Mouse (Mus musculus) hindbrain, embryonic 12.5 days (tissue): ENCODE measurements around the gene 3110082I17Rik. TPM values are rescaled to one million over a fixed set of nuclear protein-coding genes. Genes with fewer than 3 reads are reported as not detected.

ENCODE experiments used
- ATAC-seq: fragments of 200-750 bp; cut with Nextera tagmentation; 2 replicates; pipeline ENCODE4 v1.8.0; 2017; ENCODE audit warnings: moderate TSS enrichment; ENCODE audit not compliant: low FRiP score
- H3K27ac ChIP-seq: fragments of 300-500 bp; sonication (generic); 2 replicates; pipeline ENCODE4 v1.5.1; 2016; ENCODE audit warnings: mild to moderate bottlenecking
- H3K27me3 ChIP-seq: fragments of 300-500 bp; sonication (generic); 2 replicates; pipeline ENCODE4 v1.6.1; 2016; ENCODE audit warnings: mild to moderate bottlenecking
- H3K36me3 ChIP-seq: fragments of 300-500 bp; sonication (generic); 2 replicates; pipeline ENCODE4 v1.6.1; 2016; ENCODE audit warnings: mild to moderate bottlenecking
- H3K4me1 ChIP-seq: fragments of 300-500 bp; sonication (generic); 2 replicates; pipeline ENCODE4 v1.6.1; 2016
- H3K4me2 ChIP-seq: fragments of 300-500 bp; sonication (generic); replicated peaks from 2 replicates; pipeline ENCODE4 v1.6.1; 2016; ENCODE audit warnings: mild to moderate bottlenecking
- H3K4me3 ChIP-seq: fragments of 300-500 bp; sonication (generic); 2 replicates; pipeline ENCODE4 v1.5.1; 2016; ENCODE audit warnings: mild to moderate bottlenecking
- H3K9ac ChIP-seq: fragments of 300-500 bp; sonication (generic); 2 replicates; pipeline ENCODE4 v1.6.1; 2016; ENCODE audit warnings: mild to moderate bottlenecking, moderate library complexity
- H3K9me3 ChIP-seq: fragments of 300-500 bp; sonication (generic); replicated peaks from 2 replicates; pipeline ENCODE4 v1.6.1; 2016; ENCODE audit warnings: mild to moderate bottlenecking
- WGBS: fragments of 180-500 bp; shearing (Covaris S2); methylation state at CpG from one replicate; pipeline ENCODE4 v1.1.7; 2016; 5-methylcytosine and 5-hydroxymethylcytosine counted together
- polyA plus RNA-seq: library from polyadenylated mRNA; unstranded; fragments of >200 nt; fragmentation: Nextera tagmentation; extraction: Ambion mirVana; gene quantifications from 2 replicates; pipeline ENCODE4 v1.2.1, GENCODE M21; 2016

Gene 3110082I17Rik
- 22.9 and 26.3 TPM in 2 replicates for polyA plus RNA-seq

GRCm38 (mm10) chr5:139460384-139461067 lies at the start of gene 3110082I17Rik:
Gene 3110082I17Rik, minus strand, starts transcription at chr5:139460527.
- H3K4me1 ChIP-seq = peaks cover 15% of the 10 kb centered on the region
- H3K4me2 ChIP-seq = peak within 1 kb of the TSS; percentile 86
- WGBS = 4% methylated on average over 42 of the region's 42 CpGs
- peak; percentile 98 for ATAC-seq
- peak within 1 kb of the TSS; percentile 66 for H3K9ac ChIP-seq
- no peaks in the 10 kb centered on the region for H3K27me3 ChIP-seq
- H3K4me3 ChIP-seq = peak within 1 kb of the TSS; percentile 69
- H3K36me3 ChIP-seq = no peaks in the 10 kb centered on the region
- no peaks in the 10 kb centered on the region for H3K9me3 ChIP-seq
- no peak within 1 kb of the TSS for H3K27ac ChIP-seq

GRCm38 (mm10) chr5:139506207-139506606 lies 45.9 kb upstream of the 3110082I17Rik start:
- Histone ChIP-seq H3K9ac (no peak overlapping the region), H3K27me3 (peaks cover 42% of the 10 kb centered on the region), H3K9me3 (no peaks in the 10 kb centered on the region), H3K27ac (no peak overlapping the region), H3K4me3 (no peak overlapping the region), H3K4me2 (no peak overlapping the region), H3K36me3 (no peaks in the 10 kb centered on the region), H3K4me1 (no peaks in the 10 kb centered on the region)
- no peak for ATAC-seq
- WGBS = 16% methylated on average over 5 of the region's 5 CpGs

GRCm38 (mm10) chr5:139505073-139505606 lies 44.8 kb upstream of the 3110082I17Rik start:
- WGBS = 11% methylated on average over 9 of the region's 14 CpGs
- no peaks in the 10 kb centered on the region for H3K9me3 ChIP-seq
- no peaks in the 10 kb centered on the region for H3K4me1 ChIP-seq
- H3K4me3 ChIP-seq = no peak overlapping the region
- H3K27me3 ChIP-seq = peaks cover 32% of the 10 kb centered on the region
- no peak overlapping the region for H3K4me2 ChIP-seq
- no peak overlapping the region for H3K9ac ChIP-seq
- ATAC-seq = 0 out of 2 replicates have a peak, but pooled peaks have one; percentile 19
- no peak overlapping the region for H3K27ac ChIP-seq
- H3K36me3 ChIP-seq = no peaks in the 10 kb centered on the region

- no peak overlapping the region for H3K27ac ChIP-seq
- no peaks in the 10 kb centered on the region for H3K9me3 ChIP-seq
- no peaks in the 10 kb centered on the region for H3K36me3 ChIP-seq
- 88% methylated on average over 14 of the region's 14 CpGs for WGBS
- ATAC-seq = no peak
- H3K4me3 ChIP-seq = no peak overlapping the region
- no peak overlapping the region for H3K9ac ChIP-seq
- H3K4me2 ChIP-seq = no peak overlapping the region
- no peaks in the 10 kb centered on the region for H3K4me1 ChIP-seq
- peaks cover 28% of the 10 kb centered on the region for H3K27me3 ChIP-seq
Measured at GRCm38 (mm10) chr5:139502281-139502680, 42.0 kb upstream of the 3110082I17Rik start.

- H3K27me3 ChIP-seq = peaks cover 12% of the 10 kb centered on the region
- ATAC-seq = no peak
- no peak overlapping the region for H3K27ac ChIP-seq
- H3K4me3 ChIP-seq = no peak overlapping the region
- H3K4me2 ChIP-seq = no peak overlapping the region
- no peaks in the 10 kb centered on the region for H3K9me3 ChIP-seq
- 70% methylated on average over 5 of the region's 5 CpGs for WGBS
- H3K4me1 ChIP-seq = no peaks in the 10 kb centered on the region
- H3K9ac ChIP-seq = no peak overlapping the region
- H3K36me3 ChIP-seq = no peaks in the 10 kb centered on the region
Measured at GRCm38 (mm10) chr5:139498791-139499190, 38.5 kb upstream of the 3110082I17Rik start.

GRCm38 (mm10) chr5:139496939-139497338 lies 36.6 kb upstream of the 3110082I17Rik start:
- Histone ChIP-seq H3K9ac (no peak overlapping the region), H3K4me2 (no peak overlapping the region), H3K4me1 (no peaks in the 10 kb centered on the region), H3K9me3 (no peaks in the 10 kb centered on the region), H3K4me3 (no peak overlapping the region), H3K27ac (no peak overlapping the region), H3K27me3 (peaks cover 9% of the 10 kb centered on the region; the same call in 1 of the 2 replicates), H3K36me3 (no peaks in the 10 kb centered on the region)
- 54% methylated on average over 5 of the region's 5 CpGs for WGBS
- no peak for ATAC-seq

- Histone ChIP-seq H3K9ac (no peak overlapping the region), H3K36me3 (no peaks in the 10 kb centered on the region), H3K4me2 (no peak overlapping the region), H3K27ac (no peak overlapping the region), H3K27me3 (peaks cover 9% of the 10 kb centered on the region; the same call in 1 of the 2 replicates), H3K4me1 (0 out of 2 replicates have a peak, but pooled peaks cover 2% of the 10 kb centered on the region), H3K9me3 (no peaks in the 10 kb centered on the region), H3K4me3 (no peak overlapping the region)
- 59% methylated on average over 21 of the region's 22 CpGs for WGBS
- no peak for ATAC-seq
Measured at GRCm38 (mm10) chr5:139495019-139495669, 34.8 kb upstream of the 3110082I17Rik start.

- Histone ChIP-seq H3K9ac (no peak overlapping the region), H3K9me3 (no peaks in the 10 kb centered on the region), H3K36me3 (no peaks in the 10 kb centered on the region), H3K4me3 (no peak overlapping the region), H3K4me1 (0 out of 2 replicates have a peak, but pooled peaks cover 2% of the 10 kb centered on the region), H3K4me2 (no peak overlapping the region), H3K27ac (no peak overlapping the region), H3K27me3 (peaks cover 9% of the 10 kb centered on the region; the same call in 1 of the 2 replicates)
- ATAC-seq = no peak
- 62% methylated on average over 5 of the region's 5 CpGs for WGBS
Measured at GRCm38 (mm10) chr5:139493690-139494089, 33.4 kb upstream of the 3110082I17Rik start.

GRCm38 (mm10) chr5:139491348-139491747 lies 31.0 kb upstream of the 3110082I17Rik start:
- no peak overlapping the region for H3K4me2 ChIP-seq
- 0 out of 2 replicates have a peak, but pooled peaks cover 2% of the 10 kb centered on the region for H3K4me1 ChIP-seq
- peak overlapping the region; percentile 36 for H3K27ac ChIP-seq
- ATAC-seq = peak; percentile 68; the same call in 1 of the 2 replicates
- H3K9me3 ChIP-seq = peaks cover 6% of the 10 kb centered on the region; the same call in 1 of the 2 replicates
- H3K27me3 ChIP-seq = 0 out of 2 replicates have a peak, but pooled peaks cover 4% of the 10 kb centered on the region
- no peak overlapping the region for H3K9ac ChIP-seq
- no peaks in the 10 kb centered on the region for H3K36me3 ChIP-seq
- H3K4me3 ChIP-seq = no peak overlapping the region
- WGBS = 52% methylated on average over 8 of the region's 8 CpGs

- no peaks in the 10 kb centered on the region for H3K36me3 ChIP-seq
- no peak overlapping the region for H3K4me3 ChIP-seq
- H3K9me3 ChIP-seq = peaks cover 8% of the 10 kb centered on the region; the same call in 1 of the 2 replicates
- 0 out of 2 replicates have a peak, but pooled peaks cover 4% of the 10 kb centered on the region for H3K27me3 ChIP-seq
- H3K4me2 ChIP-seq = no peak overlapping the region
- no peak for ATAC-seq
- 0 out of 2 replicates have a peak, but pooled peaks cover 2% of the 10 kb centered on the region for H3K4me1 ChIP-seq
- H3K27ac ChIP-seq = peak overlapping the region; percentile 35; the same call in 1 of the 2 replicates
- WGBS = 77% methylated on average over 11 of the region's 11 CpGs
- H3K9ac ChIP-seq = no peak overlapping the region
Measured at GRCm38 (mm10) chr5:139490131-139490530, 29.8 kb upstream of the 3110082I17Rik start.

- ATAC-seq = peak; percentile 96
- H3K4me1 ChIP-seq = peaks cover 10% of the 10 kb centered on the region
- H3K4me3 ChIP-seq = peak within 1 kb of the TSS; percentile 92
- H3K9ac ChIP-seq = peak within 1 kb of the TSS; percentile 83
- H3K4me2 ChIP-seq = peak within 1 kb of the TSS; percentile 91
- H3K36me3 ChIP-seq = peaks cover 28% of the 10 kb centered on the region
- H3K27me3 ChIP-seq = no peaks in the 10 kb centered on the region
- H3K27ac ChIP-seq = peak within 1 kb of the TSS; percentile 66; the same call in 1 of the 2 replicates
- peaks cover 8% of the 10 kb centered on the region; the same call in 1 of the 2 replicates for H3K9me3 ChIP-seq
- WGBS = 1% methylated on average over 42 of the region's 42 CpGs
Measured at GRCm38 (mm10) chr5:139484185-139484814, 24.0 kb upstream of the 3110082I17Rik start, which contains the start of gene Zfand2a. Gene Zfand2a, minus strand, starts transcription at chr5:139484549.
